Mouse (Mus musculus): Measurements from ENCODE around the gene Clmp. TPM values are rescaled to one million over a fixed set of nuclear protein-coding genes. Genes with fewer than 3 reads are reported as not detected.

Clmp gene
- polyA plus RNA-seq, 1 experiment, result 3.5 TPM

- no peaks in the 10 kb centered on the region for H3K27me3 ChIP-seq (ENCODE audit: control insufficient read depth, insufficient read depth, low read length, poor library complexity, severe bottlenecking)
- no peak overlapping the region for H3K9ac ChIP-seq (ENCODE audit: low read depth, poor library complexity, severe bottlenecking)
- H3K27ac ChIP-seq (ENCODE audit: insufficient read depth, low read length), result no peak overlapping the region
- H3K9me3 ChIP-seq (replicated peaks; ENCODE audit: control insufficient read depth, insufficient read depth, low read length, poor library complexity, severe bottlenecking), result no peaks in the 10 kb centered on the region
- H3K4me1 ChIP-seq (ENCODE audit: control insufficient read depth, insufficient read depth, low read length), result no peaks in the 10 kb centered on the region
- H3K4me3 ChIP-seq (ENCODE audit: low read depth, low read length), result no peak overlapping the region
- H3K36me3 ChIP-seq (ENCODE audit: control insufficient read depth, insufficient read depth, low read length, poor library complexity, severe bottlenecking), result no peaks in the 10 kb centered on the region
- TF ChIP-seq CTCF (IDR thresholded peaks at IDR 0.05; ENCODE audit: low read depth, low read length) (no peak), POLR2A (IDR thresholded peaks at IDR 0.05; ENCODE audit: insufficient read depth, low read length) (no peak), EP300 (IDR thresholded peaks at IDR 0.05; ENCODE audit: insufficient read depth, low read depth, low read length) (no peak)
Observed at GRCm38 (mm10) chr9:40708448-40709140, 22.8 kb downstream of the Clmp start.

DNA sequence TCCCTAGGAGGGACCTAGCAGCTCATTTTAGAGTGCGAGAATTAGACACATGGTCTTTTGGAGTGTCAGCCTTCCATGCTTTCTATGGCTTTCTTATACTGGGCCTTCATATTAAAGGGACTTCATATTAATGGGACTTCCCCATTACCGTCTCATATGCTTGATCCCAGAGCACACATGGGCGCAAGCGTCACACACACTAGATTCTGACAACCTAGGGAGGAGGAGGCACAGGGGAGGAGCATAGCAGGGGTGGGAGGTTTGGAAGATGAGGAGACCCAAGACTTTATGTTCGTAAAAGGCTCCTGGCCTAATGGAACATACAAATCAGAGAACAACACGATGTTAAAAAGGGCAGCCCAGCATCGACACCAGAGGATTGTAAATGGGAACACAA is 23.4 kb downstream of the Clmp start:
- Histone ChIP-seq H3K9ac (ENCODE audit: low read depth, poor library complexity, severe bottlenecking) (no peak overlapping the region), H3K36me3 (ENCODE audit: control insufficient read depth, insufficient read depth, low read length, poor library complexity, severe bottlenecking) (no peaks in the 10 kb centered on the region), H3K9me3 (replicated peaks; ENCODE audit: control insufficient read depth, insufficient read depth, low read length, poor library complexity, severe bottlenecking) (no peaks in the 10 kb centered on the region), H3K4me3 (ENCODE audit: low read depth, low read length) (no peak overlapping the region), H3K27me3 (ENCODE audit: control insufficient read depth, insufficient read depth, low read length, poor library complexity, severe bottlenecking) (no peaks in the 10 kb centered on the region), H3K4me1 (ENCODE audit: control insufficient read depth, insufficient read depth, low read length) (no peaks in the 10 kb centered on the region), H3K27ac (ENCODE audit: insufficient read depth, low read length) (no peak overlapping the region)
- TF ChIP-seq POLR2A (IDR thresholded peaks at IDR 0.05; ENCODE audit: insufficient read depth, low read length) (no peak), EP300 (IDR thresholded peaks at IDR 0.05; ENCODE audit: insufficient read depth, low read depth, low read length) (no peak), CTCF (IDR thresholded peaks at IDR 0.05; ENCODE audit: low read depth, low read length) (no peak)

- no peak overlapping the region for H3K27ac ChIP-seq (ENCODE audit: insufficient read depth, low read length)
- no peaks in the 10 kb centered on the region for H3K27me3 ChIP-seq (ENCODE audit: control insufficient read depth, insufficient read depth, low read length, poor library complexity, severe bottlenecking)
- H3K4me3 ChIP-seq (ENCODE audit: low read depth, low read length), result no peak overlapping the region
- no peaks in the 10 kb centered on the region for H3K9me3 ChIP-seq (replicated peaks; ENCODE audit: control insufficient read depth, insufficient read depth, low read length, poor library complexity, severe bottlenecking)
- no peak overlapping the region for H3K9ac ChIP-seq (ENCODE audit: low read depth, poor library complexity, severe bottlenecking)
- H3K36me3 ChIP-seq (ENCODE audit: control insufficient read depth, insufficient read depth, low read length, poor library complexity, severe bottlenecking), result no peaks in the 10 kb centered on the region
- no peaks in the 10 kb centered on the region for H3K4me1 ChIP-seq (ENCODE audit: control insufficient read depth, insufficient read depth, low read length)
- TF ChIP-seq POLR2A (IDR thresholded peaks at IDR 0.05; ENCODE audit: insufficient read depth, low read length) (no peak), CTCF (IDR thresholded peaks at IDR 0.05; ENCODE audit: low read depth, low read length) (no peak), EP300 (IDR thresholded peaks at IDR 0.05; ENCODE audit: insufficient read depth, low read depth, low read length) (no peak)
Observed at GRCm38 (mm10) chr9:40709587-40709986, 23.8 kb downstream of the Clmp start.

- Histone ChIP-seq H3K9me3 (replicated peaks; ENCODE audit: control insufficient read depth, insufficient read depth, low read length, poor library complexity, severe bottlenecking) (no peaks in the 10 kb centered on the region), H3K36me3 (ENCODE audit: control insufficient read depth, insufficient read depth, low read length, poor library complexity, severe bottlenecking) (no peaks in the 10 kb centered on the region), H3K27ac (ENCODE audit: insufficient read depth, low read length) (no peak overlapping the region), H3K4me3 (ENCODE audit: low read depth, low read length) (no peak overlapping the region), H3K27me3 (ENCODE audit: control insufficient read depth, insufficient read depth, low read length, poor library complexity, severe bottlenecking) (no peaks in the 10 kb centered on the region), H3K9ac (ENCODE audit: low read depth, poor library complexity, severe bottlenecking) (no peak overlapping the region), H3K4me1 (ENCODE audit: control insufficient read depth, insufficient read depth, low read length) (no peaks in the 10 kb centered on the region)
- TF ChIP-seq CTCF (IDR thresholded peaks at IDR 0.05; ENCODE audit: low read depth, low read length) (no peak), EP300 (IDR thresholded peaks at IDR 0.05; ENCODE audit: insufficient read depth, low read depth, low read length) (no peak), POLR2A (IDR thresholded peaks at IDR 0.05; ENCODE audit: insufficient read depth, low read length) (no peak)
Observed at GRCm38 (mm10) chr9:40709991-40710390, 24.2 kb downstream of the Clmp start.

- H3K4me3 ChIP-seq (ENCODE audit: low read depth, low read length), result no peak overlapping the region
- no peaks in the 10 kb centered on the region for H3K36me3 ChIP-seq (ENCODE audit: control insufficient read depth, insufficient read depth, low read length, poor library complexity, severe bottlenecking)
- H3K9ac ChIP-seq (ENCODE audit: low read depth, poor library complexity, severe bottlenecking), result no peak overlapping the region
- H3K27ac ChIP-seq (ENCODE audit: insufficient read depth, low read length), result no peak overlapping the region
- TF ChIP-seq EP300 (IDR thresholded peaks at IDR 0.05; ENCODE audit: insufficient read depth, low read depth, low read length) (no peak), CTCF (IDR thresholded peaks at IDR 0.05; ENCODE audit: low read depth, low read length) (no peak), POLR2A (IDR thresholded peaks at IDR 0.05; ENCODE audit: insufficient read depth, low read length) (no peak)
- H3K9me3 ChIP-seq (replicated peaks; ENCODE audit: control insufficient read depth, insufficient read depth, low read length, poor library complexity, severe bottlenecking), result no peaks in the 10 kb centered on the region
- no peaks in the 10 kb centered on the region for H3K4me1 ChIP-seq (ENCODE audit: control insufficient read depth, insufficient read depth, low read length)
- H3K27me3 ChIP-seq (ENCODE audit: control insufficient read depth, insufficient read depth, low read length, poor library complexity, severe bottlenecking), result no peaks in the 10 kb centered on the region
Observed at GRCm38 (mm10) chr9:40711654-40712053, 25.9 kb downstream of the Clmp start.

- H3K4me3 ChIP-seq (ENCODE audit: low read depth, low read length), result no peak overlapping the region
- no peak overlapping the region for H3K9ac ChIP-seq (ENCODE audit: low read depth, poor library complexity, severe bottlenecking)
- H3K36me3 ChIP-seq (ENCODE audit: control insufficient read depth, insufficient read depth, low read length, poor library complexity, severe bottlenecking), result no peaks in the 10 kb centered on the region
- H3K27ac ChIP-seq (ENCODE audit: insufficient read depth, low read length), result no peak overlapping the region
- no peaks in the 10 kb centered on the region for H3K4me1 ChIP-seq (ENCODE audit: control insufficient read depth, insufficient read depth, low read length)
- TF ChIP-seq CTCF (IDR thresholded peaks at IDR 0.05; ENCODE audit: low read depth, low read length) (no peak), POLR2A (IDR thresholded peaks at IDR 0.05; ENCODE audit: insufficient read depth, low read length) (no peak), EP300 (IDR thresholded peaks at IDR 0.05; ENCODE audit: insufficient read depth, low read depth, low read length) (no peak)
- no peaks in the 10 kb centered on the region for H3K27me3 ChIP-seq (ENCODE audit: control insufficient read depth, insufficient read depth, low read length, poor library complexity, severe bottlenecking)
- no peaks in the 10 kb centered on the region for H3K9me3 ChIP-seq (replicated peaks; ENCODE audit: control insufficient read depth, insufficient read depth, low read length, poor library complexity, severe bottlenecking)
Observed at GRCm38 (mm10) chr9:40717182-40717874, 31.6 kb downstream of the Clmp start.

All from ES-Bruce4 (cell line).